Mouse (Mus musculus) cerebellum, adult (tissue): ENCODE measurements around the gene Kcnma1.

Experiments
- ATAC-seq: cut with Nextera tagmentation; 2 replicates; pipeline ENCODE4 v1.9.2; 2017; ENCODE audit warnings: mild to moderate bottlenecking, moderate library complexity, mixed read lengths; ENCODE audit not compliant: insufficient number of reproducible peaks, low FRiP score, low TSS enrichment

The Kcnma1 gene

GRCm38 (mm10) chr14:23974685-23975084, 39.6 kb downstream of the Kcnma1 start:
- no peak for ATAC-seq

- ATAC-seq = no peak
These were observed 47.8 kb downstream of the Kcnma1 start for GRCm38 (mm10) chr14:23966471-23966870.

- no peak for ATAC-seq
These were observed 55.2 kb downstream of the Kcnma1 start for GRCm38 (mm10) chr14:23959061-23959460.

- ATAC-seq = no peak
These were observed 57.0 kb downstream of the Kcnma1 start for GRCm38 (mm10) chr14:23957270-23957669.

- no peak for ATAC-seq
These were observed 70.4 kb downstream of the Kcnma1 start for GRCm38 (mm10) chr14:23943876-23944275.

- no peak for ATAC-seq
These were observed 71.1 kb downstream of the Kcnma1 start for GRCm38 (mm10) chr14:23943152-23943551.

- ATAC-seq = no peak
These were observed 72.2 kb downstream of the Kcnma1 start for GRCm38 (mm10) chr14:23942103-23942502.

- ATAC-seq = no peak
These were observed 79.3 kb downstream of the Kcnma1 start for GRCm38 (mm10) chr14:23935016-23935415.

- no peak for ATAC-seq
These were observed 82.6 kb downstream of the Kcnma1 start for GRCm38 (mm10) chr14:23931671-23932071.

GRCm38 (mm10) chr14:23929168-23929567, 85.1 kb downstream of the Kcnma1 start:
- ATAC-seq = no peak

- no peak for ATAC-seq
These were observed 90.9 kb downstream of the Kcnma1 start for GRCm38 (mm10) chr14:23923356-23923755.

- ATAC-seq = no peak
These were observed 91.5 kb downstream of the Kcnma1 start for GRCm38 (mm10) chr14:23922755-23923154.

- no peak for ATAC-seq
These were observed 103.1 kb downstream of the Kcnma1 start for GRCm38 (mm10) chr14:23911108-23911629.

GRCm38 (mm10) chr14:23908564-23908963, 105.7 kb downstream of the Kcnma1 start:
- no peak for ATAC-seq

GRCm38 (mm10) chr14:23902636-23903279, 111.5 kb downstream of the Kcnma1 start:
- ATAC-seq = no peak

- ATAC-seq = no peak
These were observed 114.8 kb downstream of the Kcnma1 start for GRCm38 (mm10) chr14:23899462-23899861.

- no peak for ATAC-seq
These were observed 116.5 kb downstream of the Kcnma1 start for GRCm38 (mm10) chr14:23897815-23898214.

GRCm38 (mm10) chr14:23896036-23896435, 118.3 kb downstream of the Kcnma1 start:
- no peak for ATAC-seq

GRCm38 (mm10) chr14:23886112-23886511, 128.2 kb downstream of the Kcnma1 start:
- no peak for ATAC-seq

- ATAC-seq = no peak
These were observed 128.8 kb downstream of the Kcnma1 start for GRCm38 (mm10) chr14:23885539-23885938.

- ATAC-seq = no peak
These were observed 129.2 kb downstream of the Kcnma1 start for GRCm38 (mm10) chr14:23885071-23885470.

- no peak for ATAC-seq
These were observed 132.3 kb downstream of the Kcnma1 start for GRCm38 (mm10) chr14:23882001-23882400.
